Mouse (Mus musculus) bone marrow macrophage, adult 2 months (primary cell): ENCODE measurements around the gene Usp24.

Source experiments
- CTCF ChIP-seq: IDR thresholded peaks from 2 replicates; pipeline ENCODE4 v1.5.1; 2012; ENCODE audit warnings: low read depth, mild to moderate bottlenecking, low read length, moderate library complexity
- POLR2A ChIP-seq: IDR thresholded peaks from 2 replicates; pipeline ENCODE4 v1.6.1; 2012; ENCODE audit warnings: mild to moderate bottlenecking, low read depth, low read length, borderline replicate concordance

- TF ChIP-seq CTCF (no peak), POLR2A (no peak)
These were observed 112.6 kb downstream of the Usp24 start for GRCm38 (mm10) chr4:106428616-106429015.
